Mouse (Mus musculus): ENCODE results near the gene Dpyd. TPM values are rescaled to one million over a fixed set of nuclear protein-coding genes. Genes with fewer than 3 reads are reported as not detected.
A peak's percentile ranks its signal among the peaks of the same experiment; 100 is the strongest.

Dpyd gene
- total and polyA plus RNA-seq, 3 experiments, result 2.0 to 4.5 (median 4.3) TPM

DNA sequence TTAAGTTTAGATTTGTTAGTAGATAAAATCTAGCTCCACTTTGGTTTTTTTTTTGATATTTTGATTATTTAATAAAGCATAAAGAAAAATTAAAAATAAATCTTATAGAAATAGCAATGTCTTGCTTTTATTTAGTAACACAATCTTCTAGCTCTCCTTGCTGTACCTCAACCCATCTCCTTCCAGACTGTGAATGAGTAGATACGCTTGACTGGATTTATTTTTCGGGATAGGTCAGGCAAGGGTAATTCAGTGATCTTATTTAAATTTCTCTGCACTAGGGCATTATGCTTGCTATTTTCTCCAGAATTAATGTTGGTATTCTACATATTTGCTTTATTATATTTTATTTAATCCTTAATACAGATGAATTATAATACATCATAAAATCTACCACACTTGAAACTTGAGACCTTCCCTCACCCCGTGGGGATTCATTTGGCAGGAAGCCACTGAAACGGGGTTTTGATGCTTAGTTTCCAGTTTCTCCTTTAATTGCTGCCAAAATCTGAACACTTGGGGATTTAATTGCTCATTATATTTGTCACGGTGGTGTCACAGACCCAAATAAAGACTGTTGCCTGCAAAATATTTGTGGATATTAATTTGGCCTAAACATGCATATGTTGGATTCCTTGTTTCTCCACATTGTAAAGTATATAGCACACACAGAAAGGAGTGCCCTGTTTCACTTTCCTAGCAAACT lies 102.2 kb downstream of the Dpyd start:
- intact Hi-C loops (cut with DNase I), result no loop called here
- H3K9ac ChIP-seq (ENCODE audit: low read depth, low read length), result no peak overlapping the region
- DNase-seq, result no peak
- H3K27me3 ChIP-seq (ENCODE audit: control insufficient read depth, insufficient read depth, low read length), result no peaks in the 10 kb centered on the region
- H3K79me2 ChIP-seq (replicated peaks; ENCODE audit: control insufficient read depth, insufficient read depth, low read length), result no peaks in the 10 kb centered on the region
- 65% methylated on average over 5 of the region's 5 CpGs for WGBS
- H3K4me1 ChIP-seq (ENCODE audit: control insufficient read depth, insufficient read depth, low read length), result no peaks in the 10 kb centered on the region
- no peaks in the 10 kb centered on the region for H3K36me3 ChIP-seq (ENCODE audit: control insufficient read depth, insufficient read depth, low read length)
- H3K27ac ChIP-seq, result no peak overlapping the region
- H3K4me3 ChIP-seq, result no peak overlapping the region
- TF ChIP-seq POLR2A (IDR thresholded peaks at IDR 0.05; ENCODE audit: insufficient read depth, low read depth, low read length) (no peak), CTCF (IDR thresholded peaks at IDR 0.05) (no peak), EP300 (IDR thresholded peaks at IDR 0.05; ENCODE audit: insufficient read depth, low read depth, low read length) (no peak)

DNA sequence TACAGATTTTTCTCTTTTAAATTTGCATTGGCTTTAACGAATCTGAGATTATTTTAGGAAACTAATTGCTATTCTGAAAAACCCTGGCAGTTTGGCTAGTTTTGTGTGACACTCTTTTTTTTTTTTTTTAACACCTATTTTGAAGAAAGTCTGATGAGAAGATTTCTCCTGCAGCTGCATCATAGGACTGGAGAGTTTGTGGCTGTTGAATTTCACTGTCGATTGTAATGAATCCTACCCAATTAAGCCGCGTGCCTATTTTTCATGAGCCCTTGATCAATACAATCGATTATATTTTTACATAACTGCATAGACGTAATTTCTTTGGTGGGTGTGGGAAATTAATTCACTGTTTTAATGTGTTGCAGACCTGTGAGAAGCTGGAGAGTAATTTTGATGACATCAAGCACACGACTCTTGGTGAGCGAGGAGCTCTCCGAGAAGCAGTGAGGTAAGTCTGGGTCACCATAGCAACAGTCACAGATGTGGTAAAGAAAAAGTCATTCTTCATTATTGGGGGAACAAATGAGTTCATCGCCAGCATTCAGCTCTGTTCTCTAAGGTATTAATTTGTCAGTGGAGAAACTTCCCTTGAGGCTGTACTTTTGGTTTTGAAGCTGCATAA lies 112.3 kb downstream of the Dpyd start:
- Histone ChIP-seq H3K79me2 (replicated peaks; ENCODE audit: control insufficient read depth, insufficient read depth, low read length) (no peaks in the 10 kb centered on the region), H3K36me3 (ENCODE audit: control insufficient read depth, insufficient read depth, low read length) (no peaks in the 10 kb centered on the region), H3K27me3 (ENCODE audit: control insufficient read depth, insufficient read depth, low read length) (no peaks in the 10 kb centered on the region), H3K9ac (ENCODE audit: low read depth, low read length) (no peak overlapping the region), H3K4me3 (no peak overlapping the region), H3K27ac (no peak overlapping the region), H3K4me1 (ENCODE audit: control insufficient read depth, insufficient read depth, low read length) (no peaks in the 10 kb centered on the region)
- 74% methylated on average over 10 of the region's 10 CpGs for WGBS
- DNase-seq, result no peak
- TF ChIP-seq POLR2A (IDR thresholded peaks at IDR 0.05; ENCODE audit: insufficient read depth, low read depth, low read length) (no peak), EP300 (IDR thresholded peaks at IDR 0.05; ENCODE audit: insufficient read depth, low read depth, low read length) (no peak), CTCF (IDR thresholded peaks at IDR 0.05) (no peak)
- intact Hi-C loops (cut with DNase I), result no loop called here

- intact Hi-C loops (cut with DNase I), result no loop called here
Measured at GRCm38 (mm10) chr3:118675441-118675840, 113.5 kb downstream of the Dpyd start.

GRCm38 (mm10) chr3:118676052-118676777 lies 114.3 kb downstream of the Dpyd start:
- Histone ChIP-seq H3K4me1 (ENCODE audit: control insufficient read depth, insufficient read depth, low read length) (no peaks in the 10 kb centered on the region), H3K27ac (no peak overlapping the region), H3K9ac (ENCODE audit: low read depth, low read length) (no peak overlapping the region), H3K4me3 (no peak overlapping the region), H3K36me3 (ENCODE audit: control insufficient read depth, insufficient read depth, low read length) (no peaks in the 10 kb centered on the region), H3K79me2 (replicated peaks; ENCODE audit: control insufficient read depth, insufficient read depth, low read length) (no peaks in the 10 kb centered on the region), H3K27me3 (ENCODE audit: control insufficient read depth, insufficient read depth, low read length) (no peaks in the 10 kb centered on the region)
- 74% methylated on average over 7 of the region's 7 CpGs for WGBS
- TF ChIP-seq POLR2A (IDR thresholded peaks at IDR 0.05; ENCODE audit: insufficient read depth, low read depth, low read length), result no peak
- no peak for TF ChIP-seq CTCF (IDR thresholded peaks at IDR 0.05)
- TF ChIP-seq EP300 (IDR thresholded peaks at IDR 0.05; ENCODE audit: insufficient read depth, low read depth, low read length), result no peak
- DNase-seq, result no peak
- intact Hi-C loops (cut with DNase I), result no loop called here

More at GRCm38 (mm10) chr3:118675441-118675840, 113.5 kb downstream of the Dpyd start:
- H3K4me1 ChIP-seq (ENCODE audit: control insufficient read depth, insufficient read depth, low read length), result no peaks in the 10 kb centered on the region
- DNase-seq, result no peak
- no peak overlapping the region for H3K27ac ChIP-seq
- WGBS, result 45% methylated on average over 1 of the region's 1 CpGs
- TF ChIP-seq EP300 (IDR thresholded peaks at IDR 0.05; ENCODE audit: insufficient read depth, low read depth, low read length) (no peak), POLR2A (IDR thresholded peaks at IDR 0.05; ENCODE audit: insufficient read depth, low read depth, low read length) (no peak), CTCF (IDR thresholded peaks at IDR 0.05) (no peak)
- no peaks in the 10 kb centered on the region for H3K27me3 ChIP-seq (ENCODE audit: control insufficient read depth, insufficient read depth, low read length)
- no peaks in the 10 kb centered on the region for H3K79me2 ChIP-seq (replicated peaks; ENCODE audit: control insufficient read depth, insufficient read depth, low read length)
- no peaks in the 10 kb centered on the region for H3K36me3 ChIP-seq (ENCODE audit: control insufficient read depth, insufficient read depth, low read length)
- H3K9ac ChIP-seq (ENCODE audit: low read depth, low read length), result no peak overlapping the region
- H3K4me3 ChIP-seq, result no peak overlapping the region

GRCm38 (mm10) chr3:118680803-118681202 lies 118.9 kb downstream of the Dpyd start:
- 36% methylated on average over 4 of the region's 4 CpGs for WGBS
- H3K27ac ChIP-seq, result no peak overlapping the region
- no peak overlapping the region for H3K4me3 ChIP-seq
- no peak for DNase-seq
- no peaks in the 10 kb centered on the region for H3K4me1 ChIP-seq (ENCODE audit: control insufficient read depth, insufficient read depth, low read length)
- intact Hi-C loops (cut with DNase I), result no loop called here
- H3K27me3 ChIP-seq (ENCODE audit: control insufficient read depth, insufficient read depth, low read length), result no peaks in the 10 kb centered on the region
- H3K9ac ChIP-seq (ENCODE audit: low read depth, low read length), result no peak overlapping the region
- peak; percentile 31 for TF ChIP-seq CTCF (IDR thresholded peaks at IDR 0.05)
- TF ChIP-seq POLR2A (IDR thresholded peaks at IDR 0.05; ENCODE audit: insufficient read depth, low read depth, low read length), result no peak
- no peaks in the 10 kb centered on the region for H3K79me2 ChIP-seq (replicated peaks; ENCODE audit: control insufficient read depth, insufficient read depth, low read length)
- H3K36me3 ChIP-seq (ENCODE audit: control insufficient read depth, insufficient read depth, low read length), result no peaks in the 10 kb centered on the region

DNA sequence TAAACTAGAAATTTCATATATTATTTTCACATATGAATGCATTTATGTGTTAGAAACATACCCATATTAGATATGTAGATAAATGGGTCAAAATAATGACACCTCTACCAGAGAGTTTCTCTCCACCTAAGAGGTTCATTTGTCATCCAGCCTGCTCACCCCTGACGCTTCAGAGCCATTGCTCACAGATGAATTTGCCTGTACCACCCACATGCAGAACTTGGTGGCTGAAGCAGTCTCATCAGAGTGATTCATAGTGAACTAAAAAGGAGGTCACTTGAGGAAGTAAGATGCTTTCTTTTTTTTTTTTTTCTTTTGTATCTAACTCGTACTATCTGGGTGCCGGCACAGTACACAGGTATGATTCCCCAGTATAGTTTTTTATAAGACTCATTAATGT lies 188.3 kb downstream of the Dpyd start:
- Histone ChIP-seq H3K27me3 (ENCODE audit: control insufficient read depth, insufficient read depth, low read length) (no peaks in the 10 kb centered on the region), H3K79me2 (replicated peaks; ENCODE audit: control insufficient read depth, insufficient read depth, low read length) (no peaks in the 10 kb centered on the region), H3K9ac (ENCODE audit: low read depth, low read length) (no peak overlapping the region), H3K4me3 (no peak overlapping the region), H3K4me1 (ENCODE audit: control insufficient read depth, insufficient read depth, low read length) (no peaks in the 10 kb centered on the region), H3K36me3 (ENCODE audit: control insufficient read depth, insufficient read depth, low read length) (no peaks in the 10 kb centered on the region), H3K27ac (no peak overlapping the region)
- 66% methylated on average over 3 of the region's 3 CpGs for WGBS
- TF ChIP-seq EP300 (IDR thresholded peaks at IDR 0.05; ENCODE audit: insufficient read depth, low read depth, low read length), result no peak
- TF ChIP-seq POLR2A (IDR thresholded peaks at IDR 0.05; ENCODE audit: insufficient read depth, low read depth, low read length), result no peak
- no peak for TF ChIP-seq CTCF (IDR thresholded peaks at IDR 0.05)
- DNase-seq, result no peak
- intact Hi-C loops (cut with DNase I), result no loop called here

Measured in heart, adult 2 months (tissue).